Mouse (Mus musculus): ENCODE data around the gene Sptan1. TPM values are rescaled to one million over a fixed set of nuclear protein-coding genes. Genes with fewer than 3 reads are reported as not detected.

Sptan1 gene
- polyA plus RNA-seq, 1 experiment from 2014 or later = 238 TPM

DNA sequence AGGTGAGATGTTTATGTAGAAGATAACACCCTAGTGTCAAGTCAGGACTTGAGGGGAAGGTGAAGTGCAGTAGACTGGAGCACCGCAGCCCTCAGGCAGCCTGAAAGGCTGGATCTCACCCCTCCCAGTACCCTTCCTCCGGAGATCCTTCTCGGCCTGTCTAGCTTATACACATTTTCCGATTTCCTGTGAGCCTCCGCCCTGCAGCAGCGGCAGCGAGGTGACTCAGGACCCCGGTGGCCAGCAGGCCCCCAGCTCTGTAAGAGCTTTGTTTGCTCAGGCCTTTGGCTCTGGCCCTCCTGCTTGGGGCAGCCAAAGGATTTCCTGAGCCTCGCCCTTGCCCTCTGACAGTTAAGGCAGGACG is 113.0 kb downstream of the Sptan1 start:
- H3K4me1 ChIP-seq = peaks cover 12% of the 10 kb centered on the region
- H3K27ac ChIP-seq = no peak overlapping the region
- no peak for ATAC-seq (replicated peaks)
- no peak overlapping the region; the same call in 1 of the 2 replicates for H3K4me3 ChIP-seq
- no peaks in the 10 kb centered on the region for H3K9me3 ChIP-seq
- no peaks in the 10 kb centered on the region for H3K36me3 ChIP-seq (replicated peaks)
- WGBS = 22% methylated on average over 10 of the region's 10 CpGs
- H3K27me3 ChIP-seq (replicated peaks) = no peaks in the 10 kb centered on the region
- H3K9ac ChIP-seq = no peak overlapping the region
- H3K4me2 ChIP-seq = no peak overlapping the region

DNA sequence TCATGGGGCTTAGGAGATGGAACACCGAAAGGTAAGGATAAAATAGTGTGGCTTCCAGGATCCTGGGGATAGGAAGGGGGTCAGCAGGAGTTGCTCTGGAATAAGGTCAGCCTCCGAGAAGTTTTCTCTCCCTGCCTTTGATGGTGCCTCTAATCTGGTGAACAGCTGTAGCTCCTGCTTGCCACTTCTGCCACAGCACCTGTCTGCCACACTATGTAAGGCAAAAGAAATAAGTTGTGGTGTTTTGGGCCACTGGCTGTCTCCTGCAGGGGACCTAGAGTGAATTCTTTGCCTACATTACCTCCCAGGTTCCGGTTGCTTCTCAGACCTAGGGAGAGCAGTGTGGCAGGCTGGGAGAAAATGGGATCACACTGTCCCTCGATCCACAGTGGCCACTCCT is 113.4 kb downstream of the Sptan1 start:
- ATAC-seq (replicated peaks) = no peak

DNA sequence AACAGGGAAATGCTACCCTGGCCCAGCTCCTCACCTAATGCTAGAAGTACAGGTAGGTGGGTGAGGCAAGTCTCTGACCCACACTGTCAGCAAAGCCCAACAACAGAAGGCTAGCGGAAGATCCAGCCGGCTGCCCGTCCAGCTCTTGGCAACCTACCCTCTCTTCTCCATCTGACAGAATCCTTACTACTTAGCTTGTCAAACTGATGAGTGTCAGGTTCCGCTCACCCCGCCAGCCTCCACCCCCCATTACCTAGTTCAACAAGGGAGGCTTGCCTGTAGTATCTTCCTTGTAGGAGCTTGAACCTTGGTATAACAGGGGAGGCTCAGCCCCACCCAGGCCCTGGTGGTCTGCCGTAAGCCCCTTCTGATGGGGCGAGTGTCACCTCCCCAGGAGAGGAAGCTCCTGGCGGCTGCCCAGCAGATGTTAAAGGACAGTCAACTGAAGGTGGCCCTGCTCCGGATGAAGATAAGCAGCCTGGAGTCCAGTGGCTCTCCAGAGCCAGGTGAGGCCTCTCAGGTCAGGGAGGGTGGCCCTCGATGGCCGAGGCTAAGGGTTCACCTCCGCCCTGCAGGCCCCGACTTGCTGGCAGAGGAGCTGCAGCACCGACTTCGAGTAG is 114.9 kb downstream of the Sptan1 start:
- no peaks in the 10 kb centered on the region for H3K9me3 ChIP-seq
- 93% methylated on average over 15 of the region's 15 CpGs for WGBS
- H3K9ac ChIP-seq = no peak overlapping the region
- no peak for ATAC-seq (replicated peaks)
- no peaks in the 10 kb centered on the region for H3K36me3 ChIP-seq (replicated peaks)
- no peak overlapping the region for H3K27ac ChIP-seq
- no peak overlapping the region for H3K4me3 ChIP-seq
- H3K4me2 ChIP-seq = no peak overlapping the region
- peaks cover 18% of the 10 kb centered on the region for H3K4me1 ChIP-seq
- H3K27me3 ChIP-seq (replicated peaks) = no peaks in the 10 kb centered on the region

More for the DNA sequence above, 113.4 kb downstream of the Sptan1 start:
- Histone ChIP-seq H3K9me3 (no peaks in the 10 kb centered on the region), H3K27me3 (replicated peaks) (no peaks in the 10 kb centered on the region), H3K9ac (no peak overlapping the region), H3K4me3 (no peak overlapping the region), H3K4me1 (peaks cover 12% of the 10 kb centered on the region), H3K4me2 (no peak overlapping the region), H3K27ac (no peak overlapping the region), H3K36me3 (replicated peaks) (no peaks in the 10 kb centered on the region)
- WGBS = 67% methylated on average over 4 of the region's 4 CpGs

Small RNAs within 50 kb of the gene (microRNA-seq; reads per million reads assigned to microRNA genes)
- not detected for gene Mir6997

Other genes starting within 250 kb of the Sptan1 start
- gene Gm13420, start 213.9 kb upstream of the Sptan1 start, polyA plus RNA-seq (2015; fragmentation: Nextera tagmentation; extraction: Ambion mirVana) = 0.15 and 0.21 TPM in 2 replicates
- 0.89 TPM in 1 of 2 replicates, not detected in the other for gene Gm13547, start 206.2 kb upstream of the Sptan1 start, polyA plus RNA-seq (2015; fragmentation: Nextera tagmentation; extraction: Ambion mirVana)
- 40.2 and 40.9 TPM in 2 replicates for gene Coq4, start 178.1 kb upstream of the Sptan1 start, polyA plus RNA-seq (2015; fragmentation: Nextera tagmentation; extraction: Ambion mirVana)
- gene Trub2, start 177.1 kb upstream of the Sptan1 start, polyA plus RNA-seq (2015; fragmentation: Nextera tagmentation; extraction: Ambion mirVana) = 39.4 and 39.8 TPM in 2 replicates
- 45.9 and 50.9 TPM in 2 replicates for gene Slc27a4, start 162.9 kb upstream of the Sptan1 start, polyA plus RNA-seq (2015; fragmentation: Nextera tagmentation; extraction: Ambion mirVana)
- gene Urm1, start 145.5 kb upstream of the Sptan1 start, polyA plus RNA-seq (2015; fragmentation: Nextera tagmentation; extraction: Ambion mirVana) = 20.9 and 28.3 TPM in 2 replicates
- gene Cercam, start 96.4 kb upstream of the Sptan1 start, polyA plus RNA-seq (2015; fragmentation: Nextera tagmentation; extraction: Ambion mirVana) = 18.1 and 19.0 TPM in 2 replicates
- gene Odf2, start 76.3 kb upstream of the Sptan1 start, polyA plus RNA-seq (2015; fragmentation: Nextera tagmentation; extraction: Ambion mirVana) = 67.3 and 75.9 TPM in 2 replicates
- gene Gle1, start 30.1 kb upstream of the Sptan1 start, polyA plus RNA-seq (2015; fragmentation: Nextera tagmentation; extraction: Ambion mirVana) = 75.1 and 78.0 TPM in 2 replicates
- 86.7 and 88.7 TPM in 2 replicates for gene Wdr34, start 83.3 kb downstream of the Sptan1 start, polyA plus RNA-seq (2015; fragmentation: Nextera tagmentation; extraction: Ambion mirVana)
- 338 and 355 TPM in 2 replicates for gene Set, start 91.8 kb downstream of the Sptan1 start, polyA plus RNA-seq (2015; fragmentation: Nextera tagmentation; extraction: Ambion mirVana)
- 1.8 and 1.9 TPM in 2 replicates for gene Pkn3, start 112.1 kb downstream of the Sptan1 start, polyA plus RNA-seq (2015; fragmentation: Nextera tagmentation; extraction: Ambion mirVana)
- gene Zdhhc12, start 128.1 kb downstream of the Sptan1 start, polyA plus RNA-seq (2015; fragmentation: Nextera tagmentation; extraction: Ambion mirVana) = 20.5 and 21.0 TPM in 2 replicates
- 16.5 and 17.7 TPM in 2 replicates for gene Zer1, start 159.0 kb downstream of the Sptan1 start, polyA plus RNA-seq (2015; fragmentation: Nextera tagmentation; extraction: Ambion mirVana)
- gene Tbc1d13, start 168.2 kb downstream of the Sptan1 start, polyA plus RNA-seq (2015; fragmentation: Nextera tagmentation; extraction: Ambion mirVana) = 12.3 and 13.7 TPM in 2 replicates
- 19.5 and 20.4 TPM in 2 replicates for gene Endog, start 205.9 kb downstream of the Sptan1 start, polyA plus RNA-seq (2015; fragmentation: Nextera tagmentation; extraction: Ambion mirVana)
- 65.3 and 69.9 TPM in 2 replicates for gene Spout1, start 212.9 kb downstream of the Sptan1 start, polyA plus RNA-seq (2015; fragmentation: Nextera tagmentation; extraction: Ambion mirVana)
- gene Kyat1, start 240.3 kb downstream of the Sptan1 start, polyA plus RNA-seq (2015; fragmentation: Nextera tagmentation; extraction: Ambion mirVana) = 15.0 and 16.8 TPM in 2 replicates

All from midbrain, embryonic 15.5 days (tissue).